Mouse (Mus musculus) C2C12 (cell line): ENCODE data around the gene Smap2. TPM values are rescaled to one million over a fixed set of nuclear protein-coding genes. Genes with fewer than 3 reads are reported as not detected.

ENCODE experiments used
- H3K27me3 ChIP-seq: one replicate; pipeline ENCODE4 v1.6.1; 2011; ENCODE audit not compliant: control insufficient read depth, insufficient read depth, insufficient read length
- H3K36me3 ChIP-seq: one replicate; pipeline ENCODE4 v1.6.1; 2011; ENCODE audit not compliant: control insufficient read depth, insufficient read depth
- H3K4me3 ChIP-seq: one replicate; pipeline ENCODE4 v1.5.1; 2011; ENCODE audit warnings: mild to moderate bottlenecking, control low read depth; ENCODE audit not compliant: poor library complexity, insufficient read depth, severe bottlenecking
- H3K79me2 ChIP-seq: one replicate; pipeline ENCODE4 v1.6.1; 2011; ENCODE audit not compliant: control insufficient read depth, insufficient read depth
- H3K79me3 ChIP-seq: one replicate; pipeline ENCODE4 v1.6.1; 2011; ENCODE audit warnings: low read depth, control low read depth
- H3ac ChIP-seq: one replicate; pipeline ENCODE3; 2011; ENCODE audit warnings: low read depth; ENCODE audit not compliant: control insufficient read depth, insufficient read length
- CEBPB ChIP-seq: IDR thresholded peaks from one replicate; pipeline ENCODE4 v1.6.1; 2011; ENCODE audit warnings: low read depth, mild to moderate bottlenecking, control low read depth, moderate library complexity
- CTCF ChIP-seq: IDR thresholded peaks from one replicate; pipeline ENCODE4 v1.5.1; 2011; ENCODE audit not compliant: control insufficient read depth, insufficient read depth, insufficient read length
- FOSL1 ChIP-seq: IDR thresholded peaks from one replicate; pipeline ENCODE4 v1.8.0; 2011; ENCODE audit warnings: mild to moderate bottlenecking, low read length; ENCODE audit not compliant: poor library complexity, insufficient read depth, severe bottlenecking
- MAX ChIP-seq: IDR thresholded peaks from one replicate; pipeline ENCODE4 v1.6.1; 2011; ENCODE audit warnings: mild to moderate bottlenecking, control low read depth
- MYOD1 ChIP-seq: IDR thresholded peaks from one replicate; pipeline ENCODE4 v1.6.1; 2011; ENCODE audit warnings: low read depth; ENCODE audit not compliant: control insufficient read depth, insufficient read length
- MYOG ChIP-seq: IDR thresholded peaks from one replicate; pipeline ENCODE4 v1.6.1; 2011; ENCODE audit not compliant: control insufficient read depth, insufficient read length; ENCODE audit errors: extremely low read depth
- USF1 ChIP-seq: IDR thresholded peaks from one replicate; pipeline ENCODE4 v1.6.1; 2011; ENCODE audit warnings: low read depth, mild to moderate bottlenecking, control low read depth, moderate library complexity
- polyA plus RNA-seq: library from polyadenylated mRNA; unstranded; fragments of >200 nt; fragmentation: generic; extraction: Trizol; gene quantifications from one replicate; pipeline ENCODE4 v1.2.1, GENCODE M21; 2012; ENCODE audit warnings: missing spikeins

Gene Smap2
- polyA plus RNA-seq, 1 experiment: 34.3 TPM

DNA sequence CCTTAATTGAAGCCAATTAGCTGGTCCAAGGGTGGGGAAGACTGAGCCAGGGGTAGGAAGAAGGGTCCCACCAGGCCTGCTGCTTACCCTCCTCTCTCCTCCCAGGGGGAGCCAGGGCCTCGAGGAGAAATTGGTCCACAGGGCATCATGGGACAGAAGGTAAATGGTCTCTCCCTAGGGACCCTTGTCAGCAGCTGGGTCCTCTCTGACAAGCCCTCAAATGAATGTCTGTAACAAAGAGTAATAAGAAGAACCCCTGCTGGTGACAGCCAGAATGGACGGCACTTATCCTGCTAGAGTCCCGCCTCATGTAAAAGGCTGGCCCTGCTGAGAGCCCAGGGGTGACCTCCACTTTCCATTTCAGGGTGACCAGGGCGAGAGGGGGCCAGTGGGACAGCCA lies 34.8 kb upstream of the Smap2 start:
- H3K27me3 ChIP-seq: peaks cover 9% of the 10 kb centered on the region
- H3K36me3 ChIP-seq: no peaks in the 10 kb centered on the region
- H3K79me2 ChIP-seq: no peaks in the 10 kb centered on the region
- H3K4me3 ChIP-seq: no peak overlapping the region
- H3K79me3 ChIP-seq: no peaks in the 10 kb centered on the region
- H3ac ChIP-seq: no peak overlapping the region
- TF ChIP-seq CEBPB (no peak), MYOD1 (no peak), FOSL1 (no peak), CTCF (no peak), MAX (no peak), MYOG (no peak)

DNA sequence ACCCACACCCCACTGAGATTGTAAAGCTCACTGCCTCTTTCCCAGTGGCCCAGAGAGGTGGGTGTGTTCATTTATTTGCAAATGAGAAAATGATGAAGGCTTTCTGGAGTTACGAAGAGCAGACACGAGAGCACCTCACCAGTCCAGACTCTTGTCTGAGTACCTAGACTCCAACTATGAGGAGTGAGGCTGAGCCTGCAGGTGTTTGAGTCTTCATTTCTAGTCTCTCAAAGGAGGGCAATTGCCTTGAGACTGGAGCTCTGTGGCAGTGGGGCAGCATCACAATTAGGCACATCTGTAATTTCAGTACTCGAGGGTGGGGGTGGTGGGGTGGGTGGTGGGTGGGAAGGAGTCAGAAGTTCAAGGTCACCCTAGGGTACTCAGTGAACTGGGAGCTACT lies 25.9 kb upstream of the Smap2 start:
- peaks cover 43% of the 10 kb centered on the region for H3K27me3 ChIP-seq
- no peak for TF ChIP-seq CTCF
- no peak for TF ChIP-seq CEBPB
- no peak for TF ChIP-seq MAX
- TF ChIP-seq MYOD1: no peak
- no peak for TF ChIP-seq USF1
- TF ChIP-seq FOSL1: no peak
- no peaks in the 10 kb centered on the region for H3K79me2 ChIP-seq
- H3ac ChIP-seq: no peak overlapping the region
- H3K79me3 ChIP-seq: no peaks in the 10 kb centered on the region
- H3K4me3 ChIP-seq: no peak overlapping the region
- H3K36me3 ChIP-seq: no peaks in the 10 kb centered on the region

DNA sequence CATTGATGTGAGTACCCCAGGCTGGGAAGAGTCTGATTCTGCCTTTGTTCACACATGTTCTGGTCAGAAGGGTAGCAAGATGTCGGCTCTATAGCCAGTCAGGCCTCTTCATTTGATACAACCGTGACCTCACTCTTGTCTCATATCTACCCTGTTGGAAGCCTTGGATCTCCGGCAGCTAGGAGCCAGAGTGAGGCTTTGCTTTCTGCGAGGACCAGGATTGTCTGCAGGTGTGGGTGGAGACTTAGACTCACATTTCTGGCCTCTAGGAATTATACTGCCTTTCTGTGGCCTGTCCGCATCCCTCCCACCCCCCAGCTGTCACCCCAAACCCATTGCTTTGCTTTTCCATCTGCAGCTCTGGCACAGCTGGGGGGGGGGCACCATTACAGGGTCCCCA lies 25.4 kb upstream of the Smap2 start:
- TF ChIP-seq CTCF (no peak), MYOD1 (no peak), USF1 (no peak), CEBPB (no peak), FOSL1 (no peak), MYOG (no peak), MAX (no peak)
- H3K79me2 ChIP-seq: no peaks in the 10 kb centered on the region
- H3K27me3 ChIP-seq: peaks cover 46% of the 10 kb centered on the region
- no peaks in the 10 kb centered on the region for H3K79me3 ChIP-seq
- no peak overlapping the region for H3ac ChIP-seq
- no peaks in the 10 kb centered on the region for H3K36me3 ChIP-seq
- H3K4me3 ChIP-seq: no peak overlapping the region

DNA sequence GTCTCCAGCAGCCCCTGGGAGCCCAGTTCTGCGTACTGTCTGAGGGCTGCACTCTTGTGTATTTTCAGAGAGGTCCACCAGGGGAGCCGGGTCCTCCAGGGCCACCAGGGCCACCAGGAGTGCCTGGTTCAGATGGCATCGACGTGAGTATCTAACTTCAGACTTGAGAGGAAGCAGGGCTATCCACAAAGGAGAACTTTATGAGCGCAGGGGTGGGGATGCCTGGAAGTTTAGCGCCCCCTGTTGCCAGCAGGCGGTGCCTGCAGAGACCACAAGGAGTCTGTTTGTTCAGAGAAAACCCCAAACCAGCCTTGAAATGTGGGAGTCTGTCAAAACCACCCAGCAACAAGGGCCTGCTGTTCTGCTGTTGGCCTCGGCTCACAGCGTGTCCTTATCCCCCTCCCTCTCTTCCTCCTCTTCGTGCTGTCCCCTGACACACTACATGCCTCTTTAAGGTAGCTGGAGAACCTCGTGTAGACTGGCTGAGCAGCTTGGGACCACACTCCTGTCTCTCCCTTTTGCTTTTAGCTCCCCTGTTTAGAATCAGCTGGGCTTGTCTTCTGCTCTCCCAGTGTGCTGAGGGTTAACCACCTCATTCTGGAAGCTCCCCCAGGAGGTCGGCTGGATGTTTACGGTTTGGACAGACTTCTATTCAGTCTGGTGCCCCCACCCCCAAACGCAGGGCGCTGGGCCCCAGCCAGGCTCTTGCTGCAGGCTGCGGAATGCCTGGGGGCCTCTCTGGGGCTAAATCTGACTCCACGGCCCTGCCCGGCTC lies 24.0 kb upstream of the Smap2 start:
- TF ChIP-seq CEBPB (no peak), CTCF (peak; percentile 34), MYOG (no peak), FOSL1 (no peak), USF1 (no peak), MAX (no peak), MYOD1 (no peak)
- Histone ChIP-seq H3K79me2 (no peaks in the 10 kb centered on the region), H3ac (no peak overlapping the region), H3K79me3 (no peaks in the 10 kb centered on the region), H3K4me3 (no peak overlapping the region), H3K36me3 (no peaks in the 10 kb centered on the region), H3K27me3 (peaks cover 42% of the 10 kb centered on the region)

DNA sequence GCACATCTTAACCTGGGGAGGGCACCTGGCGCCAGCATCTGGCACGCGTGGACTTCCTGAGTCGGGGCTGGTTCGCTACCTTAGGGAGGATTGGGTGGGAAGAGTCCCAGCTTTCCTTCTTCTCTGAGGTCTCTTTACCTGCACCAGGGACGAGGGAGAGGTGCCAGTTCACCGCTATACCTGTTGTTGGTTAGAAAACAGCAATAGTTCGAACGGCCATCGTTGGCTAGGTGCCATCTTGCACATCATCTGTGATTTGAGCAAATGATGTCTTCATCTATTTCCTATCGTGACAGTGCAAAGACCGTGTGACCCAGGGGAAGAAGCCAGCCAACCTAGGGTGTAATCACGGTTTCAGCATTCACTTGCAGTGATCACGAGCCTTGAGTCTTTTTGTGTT lies 23.3 kb upstream of the Smap2 start:
- H3K4me3 ChIP-seq: no peak overlapping the region
- no peak overlapping the region for H3ac ChIP-seq
- no peak for TF ChIP-seq FOSL1
- TF ChIP-seq CTCF: no peak
- TF ChIP-seq USF1: no peak
- TF ChIP-seq MYOG: no peak
- no peaks in the 10 kb centered on the region for H3K36me3 ChIP-seq
- no peaks in the 10 kb centered on the region for H3K79me3 ChIP-seq
- no peaks in the 10 kb centered on the region for H3K79me2 ChIP-seq
- H3K27me3 ChIP-seq: peaks cover 38% of the 10 kb centered on the region

DNA sequence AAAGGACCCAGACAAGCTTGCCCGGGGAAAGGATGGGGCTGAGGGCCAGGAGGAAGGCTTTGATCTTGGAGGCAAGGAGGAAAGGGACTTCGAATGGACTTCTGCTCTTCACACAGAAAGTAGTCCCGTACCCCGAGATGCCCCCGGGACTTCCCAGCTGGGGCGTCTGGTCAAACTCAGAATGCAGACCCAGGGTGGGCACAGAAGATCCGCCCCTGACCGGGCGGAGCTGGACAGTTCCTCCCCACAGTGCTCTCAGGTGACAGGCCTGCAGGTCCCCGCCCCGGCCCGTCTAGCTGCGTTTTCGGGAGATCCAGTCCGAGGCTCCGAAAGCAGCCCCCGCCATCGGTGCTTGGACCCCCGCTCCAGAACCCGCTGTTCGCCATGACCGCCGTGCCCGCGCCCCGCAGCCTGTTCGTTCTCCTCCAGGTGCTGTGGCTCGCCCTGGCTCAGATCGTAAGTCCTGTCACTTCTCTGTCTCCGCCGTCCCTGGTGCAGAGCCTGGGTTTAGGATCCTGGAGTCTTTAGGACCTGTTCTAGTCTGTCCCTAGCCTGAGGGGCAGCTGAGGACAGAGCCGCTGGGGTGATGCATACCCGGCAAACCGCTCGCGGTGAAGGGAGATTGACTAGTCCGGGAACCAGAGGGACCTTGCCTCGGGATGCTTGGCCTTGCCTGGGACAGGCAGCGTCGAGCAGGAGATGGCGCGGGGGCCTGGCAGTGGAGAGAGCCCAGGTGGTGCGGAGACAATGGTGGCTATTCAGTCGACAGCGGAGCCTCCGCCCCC lies 22.5 kb upstream of the Smap2 start, which contains the start of gene Col9a2:
TSS of gene Col9a2 (plus strand) at position 55 of the 785 bp plus-strand sequence.
- Histone ChIP-seq H3ac (no peak within 1 kb of the TSS), H3K79me3 (no peaks in the 10 kb centered on the region), H3K4me3 (no peak within 1 kb of the TSS), H3K79me2 (no peaks in the 10 kb centered on the region), H3K36me3 (no peaks in the 10 kb centered on the region), H3K27me3 (peaks cover 38% of the 10 kb centered on the region)
- TF ChIP-seq CTCF (no peak), MYOD1 (no peak), FOSL1 (no peak)
